Mouse (Mus musculus) adrenal gland, postnatal 36 days (tissue): ENCODE measurements around the gene Kcnb1. TPM values are rescaled to one million over a fixed set of nuclear protein-coding genes. Genes with fewer than 3 reads are reported as not detected.
"Not testable (repeated sequence)": the region's sequence is repeated elsewhere in the genome, so short reads cannot be mapped to it uniquely, and the experiment has no call there.

ENCODE experiments used
- DNase-seq, 2 experiments: peaks; one replicate each; pipeline ENCODE4 v3.0.0; 2021; ENCODE audit warnings: mixed read lengths in 1 of 2
- total RNA-seq, 2 experiments: library from RNA; stranded (reverse); gene quantifications; 2 replicates each; pipeline ENCODE4 v1.2.3; 2021

Kcnb1 gene
- total RNA-seq, 2 experiments from 2014 or later, result 13.7 to 20.7 TPM

DNA sequence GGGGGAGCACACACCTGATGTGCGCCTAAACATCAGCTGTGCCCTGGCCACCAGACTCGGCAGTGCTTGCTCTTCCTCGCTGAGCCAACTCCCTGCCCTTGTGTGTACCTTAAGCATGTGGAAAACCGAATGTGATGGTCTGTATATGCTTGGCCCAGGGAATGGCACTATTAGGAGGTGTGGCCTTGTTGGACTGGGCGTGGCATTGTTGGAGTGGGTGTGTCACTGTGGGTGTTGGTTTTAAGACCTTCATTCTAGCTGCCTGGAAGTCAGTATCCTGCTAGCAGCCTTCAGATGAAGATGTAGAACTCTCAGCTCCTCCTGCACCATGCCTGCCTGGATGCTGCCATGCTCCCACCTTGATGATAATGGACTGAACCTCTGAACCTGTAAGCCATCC, 14.7 kb upstream of the Kcnb1 start:
- DNase-seq, result not testable (repeated sequence)

DNA sequence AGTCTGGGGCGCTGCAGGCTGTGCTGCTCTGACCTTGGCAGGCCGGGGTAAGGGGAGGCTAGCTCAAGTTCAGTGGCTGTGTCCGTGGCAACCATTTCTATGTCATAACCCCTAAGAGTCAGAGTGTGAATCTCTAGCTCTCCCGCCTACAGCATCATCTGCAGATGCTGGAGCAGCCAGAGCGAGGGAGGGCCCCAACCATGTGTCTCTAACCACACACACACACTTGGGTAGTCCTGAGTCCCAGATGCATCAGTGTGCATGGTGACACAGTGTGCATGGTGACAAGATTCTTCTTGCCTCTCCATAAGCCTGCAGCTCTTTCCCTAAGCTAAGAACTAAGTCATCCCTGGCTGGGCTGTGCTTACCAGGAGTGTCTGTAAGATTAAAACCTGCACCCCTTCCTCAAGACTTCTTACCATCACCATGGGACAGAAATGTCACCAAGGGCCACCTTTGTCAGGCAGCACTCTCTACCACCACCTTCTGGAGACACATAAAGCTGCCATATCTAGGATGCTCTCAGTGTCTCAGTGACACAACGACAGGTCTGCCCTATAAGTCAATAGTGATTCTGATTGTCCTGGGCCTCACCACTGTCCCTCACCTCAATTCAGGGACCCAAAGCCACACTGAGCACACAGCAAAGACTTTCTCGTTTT, 13.7 kb upstream of the Kcnb1 start:
- DNase-seq, result no peak

GRCm38 (mm10) chr2:167201463-167202291, 11.7 kb upstream of the Kcnb1 start:
- peak; percentile 33 to 57 for DNase-seq

DNA sequence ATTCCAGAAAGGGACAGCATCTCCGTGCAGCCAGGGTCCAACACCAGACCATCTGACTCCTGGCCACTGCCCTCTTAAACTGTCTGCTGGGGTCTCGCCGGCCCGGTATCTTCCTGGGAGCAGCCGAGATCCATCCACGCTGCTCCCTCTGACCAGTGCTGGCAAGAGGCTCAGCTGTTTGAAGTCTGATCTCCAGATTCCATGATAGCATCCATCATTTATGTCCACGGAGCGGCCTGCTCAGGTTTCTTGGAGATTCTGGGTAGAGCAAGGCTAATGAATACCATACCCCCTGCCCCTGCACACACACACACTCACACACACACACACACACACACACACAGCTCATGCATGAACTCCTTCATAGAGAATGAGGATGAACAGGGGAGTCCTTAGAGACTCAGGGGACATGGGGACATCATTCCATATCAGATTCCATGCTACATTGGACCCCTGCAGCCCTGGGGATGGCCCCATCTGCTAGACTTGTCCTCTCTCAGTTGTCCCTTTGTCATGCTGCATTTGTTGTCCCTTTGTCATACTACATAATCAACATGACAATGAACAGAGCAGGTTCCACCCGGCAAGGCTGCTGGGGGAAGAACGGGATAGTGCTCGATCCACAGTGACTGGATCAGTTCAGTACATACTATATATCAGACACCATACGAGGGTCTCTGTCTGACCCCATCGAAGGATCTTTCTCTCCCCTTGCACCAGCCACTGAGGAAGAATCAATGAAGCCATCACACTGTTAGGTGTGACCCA, 8.9 kb upstream of the Kcnb1 start:
- no peak for DNase-seq

DNA sequence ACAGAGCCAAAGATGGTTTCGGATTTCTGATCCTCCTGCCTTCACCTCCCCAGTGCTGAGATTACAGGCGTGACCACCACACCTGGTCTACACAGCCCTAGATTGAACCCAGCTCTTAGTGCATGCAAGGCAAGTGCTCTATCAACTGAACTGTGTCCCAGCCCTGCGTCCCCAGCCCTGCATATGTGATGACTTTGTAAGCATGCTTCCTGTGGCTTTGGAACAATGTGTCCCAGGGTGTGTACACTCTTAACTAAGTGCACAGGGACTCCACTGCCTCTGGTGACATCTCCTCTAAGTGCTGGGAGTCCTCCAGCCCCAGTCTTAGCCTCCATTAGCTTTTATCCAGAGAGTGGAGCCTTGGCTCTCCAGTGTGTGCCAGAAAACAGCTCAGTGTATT, 3.4 kb upstream of the Kcnb1 start:
- DNase-seq, result no peak

DNA sequence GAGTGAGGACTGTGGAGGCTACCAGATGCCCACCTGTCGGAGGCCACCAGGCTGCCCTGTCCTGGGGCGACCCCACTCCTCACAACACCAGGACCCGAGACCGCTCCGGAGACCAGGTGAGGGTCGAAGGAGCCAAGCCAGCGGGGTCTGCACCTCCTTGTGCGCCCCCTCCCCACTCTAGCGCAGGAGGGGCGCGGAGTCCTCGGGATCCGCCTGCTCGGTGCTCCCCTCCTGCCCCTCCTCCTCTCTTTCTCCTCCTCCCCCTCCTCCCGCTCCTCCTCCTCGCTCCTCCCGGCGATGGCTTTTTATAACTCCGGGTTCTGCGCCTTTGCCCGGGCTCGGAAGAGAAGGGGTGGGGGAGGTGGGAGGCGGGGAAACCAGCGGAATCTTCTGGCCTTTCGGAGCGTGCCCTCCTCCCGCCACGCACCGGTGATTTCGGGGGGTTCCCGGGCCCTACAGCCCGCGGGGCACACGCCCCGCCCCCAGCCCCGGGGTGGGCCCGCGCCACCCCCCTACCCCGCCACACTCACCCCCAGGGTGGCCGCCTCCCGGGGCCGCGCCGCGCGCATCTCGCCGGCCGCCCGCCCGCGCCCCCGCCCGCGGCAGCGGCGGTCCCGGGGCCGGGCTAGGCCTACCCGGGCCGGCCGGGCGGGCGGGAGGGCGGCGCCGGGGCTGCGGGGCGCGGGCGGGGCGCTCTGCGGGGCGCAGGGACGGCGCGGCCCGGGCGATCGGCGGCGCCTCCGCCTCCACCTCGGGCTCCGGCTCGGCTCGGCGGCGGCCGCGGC, 472 bp downstream of the Kcnb1 start:
- DNase-seq, result peak; percentile 29 to 46

DNA sequence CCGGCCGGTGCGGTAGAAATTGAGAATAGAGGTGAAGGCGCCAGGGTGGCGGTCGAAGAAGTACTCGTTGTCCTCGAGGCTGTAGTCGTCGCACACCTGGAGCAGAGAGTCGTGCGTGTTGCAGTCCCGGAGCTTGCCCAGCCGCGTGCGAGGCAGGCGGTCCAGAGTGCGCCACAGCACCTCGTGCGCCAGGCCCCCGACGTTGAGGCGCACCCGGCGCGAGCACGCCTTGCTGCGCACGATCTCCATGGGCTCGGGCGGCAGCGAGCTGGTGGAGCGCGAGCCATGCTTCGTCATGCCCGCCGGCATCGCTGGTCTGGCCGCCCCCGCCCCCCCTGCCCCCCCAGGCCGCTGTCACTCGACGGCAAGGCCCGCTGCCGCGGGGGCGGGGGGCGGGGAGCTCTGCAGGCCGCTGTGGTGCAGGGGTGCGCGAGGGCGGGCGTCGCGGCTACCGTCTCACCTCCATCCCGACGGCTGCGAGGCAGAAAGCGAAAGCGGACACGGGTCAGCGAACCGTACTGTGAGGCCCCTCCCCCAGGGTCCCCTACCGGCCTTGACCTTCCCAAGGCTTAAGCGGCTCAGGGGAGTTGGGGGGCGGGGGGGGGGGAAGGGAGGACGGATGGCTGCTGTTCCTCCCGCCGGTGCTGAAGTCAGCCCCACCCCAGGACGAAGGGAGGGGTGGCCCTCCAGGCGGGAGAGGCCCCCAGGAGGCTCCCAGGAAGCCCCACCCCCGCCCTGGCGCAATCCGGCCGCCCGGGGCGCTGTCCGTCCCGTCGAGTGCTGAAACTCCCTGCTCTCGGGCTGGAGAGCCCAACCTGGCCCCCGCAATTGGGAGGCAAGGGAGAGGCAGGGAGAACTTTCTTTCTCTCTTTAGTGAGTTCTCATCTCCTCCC, 1.4 kb downstream of the Kcnb1 start:
- peak; percentile 91 to 94 for DNase-seq

- no peak for DNase-seq
Observed at GRCm38 (mm10) chr2:167187119-167187518, 2.8 kb downstream of the Kcnb1 start.

GRCm38 (mm10) chr2:167186544-167186943, 3.4 kb downstream of the Kcnb1 start:
- DNase-seq, result no peak

- no peak for DNase-seq
Observed at GRCm38 (mm10) chr2:167186003-167186402, 4.0 kb downstream of the Kcnb1 start.

DNA sequence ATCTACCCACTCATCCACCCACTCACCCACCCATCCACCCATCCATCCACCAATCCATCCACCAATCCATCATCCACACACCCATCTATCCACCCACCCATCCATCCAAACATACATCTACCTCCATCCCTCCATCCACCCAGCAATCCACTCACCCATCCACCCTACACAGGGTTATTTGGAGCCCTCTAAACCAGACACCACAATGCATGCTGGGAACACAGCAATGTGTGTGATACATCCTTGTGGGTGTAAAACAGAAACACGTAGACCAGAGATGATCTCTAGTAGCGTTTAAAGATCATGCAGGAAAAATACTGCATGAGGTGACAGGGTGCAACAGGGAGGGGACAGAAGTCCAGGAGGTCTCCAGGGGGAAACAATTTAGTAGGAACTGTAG, 4.5 kb downstream of the Kcnb1 start:
- no peak for DNase-seq

DNA sequence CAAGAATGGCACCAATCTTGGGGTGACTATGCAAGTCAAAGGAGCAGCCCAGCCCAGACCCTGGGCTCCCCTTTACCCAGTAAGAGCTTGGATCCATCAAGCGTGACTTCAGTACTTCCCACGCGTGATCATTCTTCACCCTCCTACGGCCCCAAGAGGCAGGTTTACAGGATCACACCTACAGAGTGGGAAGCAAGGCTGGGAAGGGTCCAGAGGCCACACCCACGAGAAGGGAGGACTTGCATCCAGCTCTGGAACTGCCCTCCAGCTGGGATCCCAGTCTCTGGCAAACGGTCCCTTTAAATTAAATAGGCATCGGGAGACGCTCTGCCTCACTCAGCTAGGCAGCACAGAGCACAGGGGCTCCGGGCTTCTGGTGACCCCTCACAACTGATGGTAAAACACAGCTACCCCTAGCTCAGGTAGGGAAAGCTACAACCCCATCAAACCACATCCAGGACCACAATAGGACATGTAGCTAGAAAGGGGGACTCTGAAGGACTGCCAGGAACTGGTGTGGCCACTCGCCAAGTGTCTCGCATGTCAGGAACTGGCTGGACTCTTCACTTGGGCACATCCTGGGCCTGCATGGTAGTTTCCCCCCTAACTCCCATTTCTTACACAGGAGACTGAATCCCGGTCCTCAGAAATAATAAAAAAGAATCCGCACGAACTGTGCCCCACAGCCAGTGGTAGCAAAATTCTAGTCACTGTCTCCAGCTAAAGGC, 8.1 kb downstream of the Kcnb1 start:
- no peak for DNase-seq

- no peak for DNase-seq
Observed at GRCm38 (mm10) chr2:167181096-167181495, 8.9 kb downstream of the Kcnb1 start.

DNA sequence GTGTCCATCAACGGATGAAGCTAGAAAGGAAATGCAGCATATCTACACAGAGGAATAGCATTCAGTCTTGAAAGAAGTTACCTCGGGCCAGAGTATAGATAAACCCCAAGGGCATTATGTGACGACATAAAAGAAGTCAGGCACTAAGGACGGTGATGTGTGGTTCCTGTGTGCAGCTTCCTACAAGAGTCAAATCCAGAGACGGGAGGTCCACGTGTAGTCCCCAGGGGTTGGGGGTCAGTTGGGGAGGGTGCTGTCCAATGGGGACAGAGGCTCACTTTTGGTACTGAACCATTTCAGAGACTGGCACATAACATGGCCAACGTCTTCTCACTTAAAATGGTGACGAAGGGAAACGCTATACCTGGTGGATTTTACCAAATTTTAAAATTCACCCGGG, 10.7 kb downstream of the Kcnb1 start:
- DNase-seq, result no peak

DNA sequence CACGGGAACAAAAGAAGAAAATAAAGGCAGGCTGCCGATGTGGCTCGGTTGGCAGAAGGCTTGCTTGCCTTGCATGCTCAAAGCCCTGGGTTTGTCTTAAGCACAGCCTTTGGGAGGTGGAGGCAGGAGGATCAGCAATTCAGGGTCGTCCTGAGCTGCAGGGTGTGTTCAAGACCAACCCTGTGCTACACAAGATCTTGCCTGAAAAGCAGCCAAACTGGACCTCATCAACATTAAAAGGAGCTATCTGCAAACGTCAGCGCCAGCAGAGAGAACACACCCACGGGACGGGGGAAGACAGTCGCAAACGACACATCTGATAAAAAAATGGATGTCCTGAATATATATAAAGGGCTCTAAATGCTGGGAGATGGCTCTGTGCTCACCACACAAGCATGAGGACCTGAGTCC, 12.7 kb downstream of the Kcnb1 start:
- DNase-seq, result no peak

- no peak for DNase-seq
Observed at GRCm38 (mm10) chr2:167175284-167175683, 14.7 kb downstream of the Kcnb1 start.

DNA sequence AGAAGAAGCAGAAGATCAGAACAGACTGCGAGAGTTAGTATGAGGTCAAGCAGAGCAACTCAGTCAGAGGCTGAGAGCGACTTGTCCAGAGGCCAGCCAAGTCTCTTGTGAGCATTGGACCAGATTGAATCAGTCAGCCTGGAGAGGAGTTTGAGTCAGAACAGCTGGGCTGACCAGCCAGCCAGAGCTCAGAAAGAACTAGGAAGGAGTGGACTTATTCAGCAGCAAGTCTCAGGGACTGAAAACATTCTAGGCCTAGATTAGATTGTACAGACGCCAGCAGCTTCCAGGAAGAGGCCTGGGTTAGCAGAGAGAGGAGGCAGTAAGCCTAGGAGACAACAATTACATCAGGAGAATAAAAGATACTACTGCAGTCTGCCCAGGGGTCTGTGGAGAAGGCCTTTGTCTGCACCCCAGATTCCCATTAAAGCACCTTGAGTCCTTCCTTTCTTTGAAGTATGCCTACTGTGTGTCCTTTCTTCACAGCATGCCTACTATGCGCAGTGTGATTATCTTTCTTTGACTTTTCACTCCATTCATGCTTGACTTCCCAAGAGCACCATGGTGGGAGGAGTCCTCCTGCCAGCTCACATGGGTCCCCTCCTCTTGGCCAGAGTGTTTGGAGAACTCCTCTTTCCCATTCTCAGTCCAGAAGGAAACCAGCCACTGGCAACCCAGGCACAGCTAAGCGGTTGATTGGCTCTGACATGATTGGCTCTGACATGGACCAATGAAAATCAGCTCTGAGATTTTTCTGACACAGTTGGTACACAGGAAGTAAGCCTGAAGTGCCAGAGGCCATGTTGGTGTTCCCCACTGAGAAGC, 16.7 kb downstream of the Kcnb1 start:
- no peak for DNase-seq

DNA sequence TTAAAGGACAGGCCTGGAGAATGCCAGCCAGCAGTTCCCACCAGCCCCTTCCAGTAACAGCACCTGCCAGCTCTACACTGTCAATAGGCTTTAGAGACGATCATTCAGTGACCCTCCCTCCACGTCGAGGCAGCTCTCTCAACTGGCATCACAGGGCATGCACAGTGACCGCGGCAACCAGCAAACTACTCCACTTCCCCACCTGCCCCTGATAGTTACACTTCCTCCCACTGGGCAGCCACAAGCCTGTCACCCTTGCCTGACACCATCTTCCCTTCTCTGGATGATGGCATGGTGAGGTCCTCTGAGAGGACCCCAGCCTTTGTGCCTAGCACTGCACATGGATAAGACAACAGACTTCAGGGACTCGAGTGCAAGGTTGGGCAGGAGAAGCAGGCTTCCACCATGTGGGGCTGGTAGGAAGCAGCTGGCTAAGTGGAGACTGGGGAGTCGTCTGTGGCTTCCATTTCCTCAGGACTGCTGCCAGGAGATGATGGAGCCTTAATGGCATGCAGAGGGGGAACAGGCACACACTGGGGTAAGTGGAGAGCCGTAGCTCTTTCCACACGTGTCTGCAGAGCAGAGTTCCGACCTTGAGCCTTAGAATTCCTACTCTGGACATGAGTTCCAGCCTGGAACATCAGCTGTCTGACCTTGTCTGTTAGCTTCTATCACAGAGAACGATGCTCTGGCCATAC, 22.3 kb downstream of the Kcnb1 start:
- DNase-seq, result peak in 1 of 2 experiments; percentile 54

DNA sequence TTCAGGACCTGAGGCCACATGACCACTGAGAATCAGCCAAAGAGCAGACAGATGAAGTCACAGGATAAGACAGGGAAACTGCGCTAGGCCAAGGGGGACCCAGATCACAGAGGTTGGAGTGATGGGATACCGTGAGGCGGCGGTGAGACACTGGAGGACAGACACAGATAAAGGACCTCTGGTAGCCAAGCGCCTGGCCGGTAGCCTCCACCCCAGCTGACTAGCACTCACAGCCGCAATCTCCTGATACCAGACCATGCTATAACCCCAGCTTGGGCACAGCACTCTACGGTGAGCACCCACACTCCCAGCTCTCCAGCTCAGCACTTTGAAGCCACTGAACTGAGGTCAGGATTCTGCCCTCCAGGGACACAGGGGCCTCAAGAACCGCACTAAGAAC, 26.4 kb downstream of the Kcnb1 start:
- no peak for DNase-seq
